ENCODE assay signal across 27 mouse cellular contexts in genomic region chr9:116212069-116212468, GRCm38 (mm10). TPM values are rescaled to one million over a fixed set of nuclear protein-coding genes. Genes with fewer than 3 reads are reported as not detected.
DNase-seq lines count a peak whose midpoint lies in the region; ATAC-seq and TF ChIP-seq lines count a peak whose summit lies in the region.
"Had no signal": no experiment of that assay in that cellular context is flagged by ENCODE, and none has a peak within 500 bp of the region (broad histone marks: within the 10 kb centered on the region; RNA-seq: fewer than 3 reads in every experiment).

No protein-coding gene starts in this region.

- no peaks in the 10 kb centered on the region for H3K36me3 ChIP-seq in kidney, embryonic 15.5 days
- no peaks in the 10 kb centered on the region for H3K36me3 ChIP-seq in kidney, adult 2 months (ENCODE audit: control insufficient read depth, insufficient read depth, low read length)
- no peaks in the 10 kb centered on the region for H3K36me3 ChIP-seq in thymus, adult 2 months (ENCODE audit: control insufficient read depth, insufficient read depth, low read length)
- H3K36me3 ChIP-seq: heart, embryonic 10.5 days; heart, embryonic 15.5 days; limb, embryonic 12.5 days had no signal

- no peak overlapping the region for H3K4me3 ChIP-seq in kidney, embryonic 15.5 days (replicated peaks)
- no peak overlapping the region for H3K4me3 ChIP-seq in kidney, adult 2 months (ENCODE audit: insufficient read depth, low read depth, low read length)
- peak overlapping the region; percentile 40 for H3K4me3 ChIP-seq in thymus, adult 2 months (ENCODE audit: control insufficient read depth, insufficient read depth, low read length)
- H3K4me3 ChIP-seq: forebrain, embryonic 13.5 days; heart, embryonic 10.5 days; heart, embryonic 15.5 days; left cerebral cortex, adult 2 months; limb, embryonic 12.5 days had no signal

- TF ChIP-seq CTCF in kidney, adult 2 months (conservative IDR thresholded peaks at IDR 0.05; ENCODE audit: insufficient read depth, insufficient read length, low read depth, low read length): no peak
- TF ChIP-seq CTCF in thymus, adult 2 months (IDR thresholded peaks at IDR 0.05; ENCODE audit: borderline replicate concordance, control insufficient read depth, extremely low read depth, insufficient read depth, low read length, poor library complexity): no peak

- no peak overlapping the region for H3K9ac ChIP-seq in kidney, embryonic 15.5 days
- H3K9ac ChIP-seq: forebrain, embryonic 13.5 days; heart, embryonic 15.5 days; hindbrain, embryonic 14.5 days; limb, embryonic 12.5 days had no signal

- peaks cover 41% of the 10 kb centered on the region for H3K4me1 ChIP-seq in kidney, embryonic 15.5 days
- H3K4me1 ChIP-seq in kidney, adult 2 months (ENCODE audit: control insufficient read depth, insufficient read depth, low read length): no peaks in the 10 kb centered on the region
- peaks cover 34% of the 10 kb centered on the region for H3K4me1 ChIP-seq in thymus, adult 2 months (replicated peaks; ENCODE audit: control insufficient read depth, insufficient read depth, low read length)

- no peak for ATAC-seq in kidney, embryonic 15.5 days (replicated peaks; ENCODE audit: low FRiP score)
- ATAC-seq: forebrain, embryonic 13.5 days had no signal

- H3K9me3 ChIP-seq in kidney, embryonic 15.5 days (replicated peaks): no peaks in the 10 kb centered on the region
- H3K9me3 ChIP-seq: forebrain, embryonic 13.5 days; heart, embryonic 10.5 days; heart, embryonic 15.5 days; limb, embryonic 12.5 days had no signal

- intact Hi-C loops in gastrocnemius, postnatal 14 days (cut with DNase I; ENCODE audit: low total_unique reads): no loop called here

- H3K27me3 ChIP-seq in kidney, embryonic 15.5 days: no peaks in the 10 kb centered on the region
- no peaks in the 10 kb centered on the region for H3K27me3 ChIP-seq in kidney, adult 2 months (replicated peaks; ENCODE audit: control insufficient read depth, insufficient read depth, low read length)
- H3K27me3 ChIP-seq in thymus, adult 2 months (ENCODE audit: control insufficient read depth, insufficient read depth, low read length): no peaks in the 10 kb centered on the region
- H3K27me3 ChIP-seq: forebrain, embryonic 13.5 days; heart, embryonic 15.5 days; limb, embryonic 12.5 days had no signal

- no peak for TF ChIP-seq POLR2A in kidney, adult 2 months (IDR thresholded peaks at IDR 0.05; ENCODE audit: low read depth, low read length)
- TF ChIP-seq POLR2A in thymus, adult 2 months (IDR thresholded peaks at IDR 0.05; ENCODE audit: control insufficient read depth, extremely low read depth, insufficient read depth, low read length, poor library complexity): no peak

- no peak for DNase-seq in kidney, adult 2 months
- no peak for DNase-seq in thymus, adult 2 months
- no peak for DNase-seq in thymus, postnatal 36 days
- peak; percentile 62 for DNase-seq in CD4-positive, CD25-positive, alpha-beta regulatory T cell, adult 2 months (ENCODE audit: low read depth, low spot score)
- peak; percentile 79 for DNase-seq in induced T-regulatory cell, adult 2 months (ENCODE audit: low read depth)
- no peak for DNase-seq in layer of hippocampus, postnatal 36 days
- DNase-seq in gastrocnemius, postnatal 14 days: no peak
- DNase-seq: adrenal gland, postnatal 14 days; cerebellum, adult 11 months; cerebellum, adult 9-10 months; cerebellum, postnatal 36 days; gastrocnemius, postnatal 25 days; heart, adult 11 months; heart, postnatal 4 days; kidney, adult 18-20 months; kidney, postnatal 14 days; lung, postnatal 10 days; midbrain, embryonic 14.5 days; spleen, adult 18-20 months had no signal

- H3K27ac ChIP-seq in kidney, embryonic 15.5 days: 0 out of 2 replicates have a peak overlapping the region, but pooled peaks have one; percentile 13
- H3K27ac ChIP-seq in kidney, adult 2 months (ENCODE audit: insufficient read depth, low read depth, low read length): no peak overlapping the region
- peak overlapping the region; percentile 60 for H3K27ac ChIP-seq in thymus, adult 2 months (ENCODE audit: control insufficient read depth, insufficient read depth, low read length)
- H3K27ac ChIP-seq: forebrain, embryonic 13.5 days; hindbrain, embryonic 14.5 days; left cerebral cortex, adult 2 months; limb, embryonic 12.5 days had no signal

- WGBS in kidney, embryonic 15.5 days: 82% methylated on average over 12 of the region's 12 CpGs
- WGBS in kidney, adult 2 months: 87% methylated on average over 12 of the region's 12 CpGs
- WGBS in thymus, adult 2 months: 41% methylated on average over 12 of the region's 12 CpGs

- H3K4me2 ChIP-seq in kidney, embryonic 15.5 days: no peak overlapping the region
- H3K4me2 ChIP-seq: forebrain, embryonic 13.5 days; heart, embryonic 15.5 days; hindbrain, embryonic 14.5 days; limb, embryonic 12.5 days; liver, embryonic 11.5 days had no signal

RNA-seq across cellular contexts. Expression of gene Tgfbr2, which starts 36.9 kb away (rescaled TPM):
- 30.8 and 31.5 TPM in 2 replicates for polyA plus RNA-seq in kidney, embryonic 15.5 days (2015; fragmentation: Nextera tagmentation; extraction: Ambion mirVana)
- 45.8 and 46.4 TPM in 2 replicates for polyA plus RNA-seq in kidney, adult 2 months (2012; rRNA removed)
- polyA plus RNA-seq in thymus, adult 2 months (2012; rRNA removed): 57.2 and 60.1 TPM in 2 replicates
- total RNA-seq in layer of hippocampus, postnatal 36 days (2021): 10 to 100 TPM; 10.6 to 12.6 TPM
- total RNA-seq in gastrocnemius, postnatal 14 days (2021): 10 to 100 TPM; 29.9 to 36.5 TPM

Comparison
In these comparisons a context has a peak if more than half of its experiments do, and no peak if none do; other contexts are left out.
1. DNase-seq: peak in CD4-positive, CD25-positive, alpha-beta regulatory T cell, adult 2 months (single experiment) and induced T-regulatory cell, adult 2 months (single experiment); none in kidney, adult 2 months (single experiment), thymus, adult 2 months (single experiment), thymus, postnatal 36 days (0 of 2), layer of hippocampus, postnatal 36 days (0 of 2) and gastrocnemius, postnatal 14 days (single experiment).